Mouse (Mus musculus): ENCODE data around the gene Tcl1b1. TPM values are rescaled to one million over a fixed set of nuclear protein-coding genes. Genes with fewer than 3 reads are reported as not detected.

Gene Tcl1b1
- not detected in 2 replicates for polyA plus RNA-seq (2014; fragmentation: Nextera tagmentation; extraction: Ambion mirVana)

GRCm38 (mm10) chr12:105159390-105159789, at the start of gene Tcl1b1:
Tcl1b1 (plus strand) TSS chr12:105159690.
- Histone ChIP-seq H3K9ac (ENCODE audit: low read length) (no peak within 1 kb of the TSS), H3K4me1 (ENCODE audit: control insufficient read depth in 2 of 2, insufficient read depth in 2 of 2, low read length in 2 of 2) (no peaks in the 10 kb centered on the region), H3K36me3 (ENCODE audit: control insufficient read depth, insufficient read depth, low read length) (no peaks in the 10 kb centered on the region), H3K27me3 (ENCODE audit: control insufficient read depth, insufficient read depth, low read length) (no peaks in the 10 kb centered on the region), H3K9me3 (ENCODE audit: control insufficient read depth, low read length) (no peaks in the 10 kb centered on the region), H3K4me3 (ENCODE audit: control insufficient read depth in 1 of 2, insufficient read depth in 1 of 2, low read depth in 1 of 2, low read length in 2 of 2) (no peak within 1 kb of the TSS), H3K27ac (replicated peaks in 1 of 2; ENCODE audit: control insufficient read depth in 1 of 2, insufficient read depth in 1 of 2, low read depth in 2 of 2, low read length in 2 of 2) (no peak within 1 kb of the TSS), H3K4me2 (ENCODE audit: low read length) (no peak within 1 kb of the TSS)
- WGBS: 73% methylated on average over 4 of the region's 4 CpGs
- ATAC-seq (ENCODE audit: insufficient number of reproducible peaks, insufficient read depth, low FRiP score, low read depth): no peak

GRCm38 (mm10) chr12:105109812-105110211, 49.7 kb upstream of the Tcl1b1 start:
- H3K4me3 ChIP-seq (ENCODE audit: control insufficient read depth in 1 of 2, insufficient read depth in 1 of 2, low read depth in 1 of 2, low read length in 2 of 2): no peak overlapping the region
- H3K27me3 ChIP-seq (ENCODE audit: control insufficient read depth, insufficient read depth, low read length): no peaks in the 10 kb centered on the region; the same call in 1 of the 2 replicates
- H3K27ac ChIP-seq (replicated peaks in 1 of 2; ENCODE audit: control insufficient read depth in 1 of 2, insufficient read depth in 1 of 2, low read depth in 2 of 2, low read length in 2 of 2): peak overlapping the region in 1 of 2 experiments; percentile 2; a peak in 1 of 4 replicates
- H3K9me3 ChIP-seq (ENCODE audit: control insufficient read depth, low read length): no peaks in the 10 kb centered on the region
- 46% methylated on average over 4 of the region's 4 CpGs for WGBS
- H3K9ac ChIP-seq (ENCODE audit: low read length): no peak overlapping the region
- ATAC-seq (ENCODE audit: insufficient number of reproducible peaks, insufficient read depth, low FRiP score, low read depth): no peak
- H3K36me3 ChIP-seq (ENCODE audit: control insufficient read depth, insufficient read depth, low read length): no peaks in the 10 kb centered on the region
- H3K4me1 ChIP-seq (ENCODE audit: control insufficient read depth in 2 of 2, insufficient read depth in 2 of 2, low read length in 2 of 2): peaks cover 7 to 10% of the 10 kb centered on the region in 2 experiments; a peak in 2 of 4 replicates
- H3K4me2 ChIP-seq (ENCODE audit: low read length): no peak overlapping the region

GRCm38 (mm10) chr12:105112321-105112988, 47.0 kb upstream of the Tcl1b1 start:
- Histone ChIP-seq H3K9ac (ENCODE audit: low read length) (no peak overlapping the region), H3K4me1 (ENCODE audit: control insufficient read depth in 2 of 2, insufficient read depth in 2 of 2, low read length in 2 of 2) (peaks cover 7 to 10% of the 10 kb centered on the region in 2 experiments; a peak in 2 of 4 replicates), H3K27me3 (ENCODE audit: control insufficient read depth, insufficient read depth, low read length) (no peaks in the 10 kb centered on the region), H3K9me3 (ENCODE audit: control insufficient read depth, low read length) (no peaks in the 10 kb centered on the region), H3K4me3 (ENCODE audit: control insufficient read depth in 1 of 2, insufficient read depth in 1 of 2, low read depth in 1 of 2, low read length in 2 of 2) (no peak overlapping the region), H3K4me2 (ENCODE audit: low read length) (no peak overlapping the region), H3K27ac (replicated peaks in 1 of 2; ENCODE audit: control insufficient read depth in 1 of 2, insufficient read depth in 1 of 2, low read depth in 2 of 2, low read length in 2 of 2) (no peak overlapping the region), H3K36me3 (ENCODE audit: control insufficient read depth, insufficient read depth, low read length) (no peaks in the 10 kb centered on the region)
- no peak for ATAC-seq (ENCODE audit: insufficient number of reproducible peaks, insufficient read depth, low FRiP score, low read depth)
- 35% methylated on average over 13 of the region's 13 CpGs for WGBS

- Histone ChIP-seq H3K4me3 (ENCODE audit: control insufficient read depth in 1 of 2, insufficient read depth in 1 of 2, low read depth in 1 of 2, low read length in 2 of 2) (no peak overlapping the region), H3K9ac (ENCODE audit: low read length) (no peak overlapping the region), H3K36me3 (ENCODE audit: control insufficient read depth, insufficient read depth, low read length) (no peaks in the 10 kb centered on the region), H3K4me1 (ENCODE audit: control insufficient read depth in 2 of 2, insufficient read depth in 2 of 2, low read length in 2 of 2) (peaks cover 0 to 2% of the 10 kb centered on the region in 2 experiments; a peak in 1 of 4 replicates), H3K27ac (replicated peaks in 1 of 2; ENCODE audit: control insufficient read depth in 1 of 2, insufficient read depth in 1 of 2, low read depth in 2 of 2, low read length in 2 of 2) (no peak overlapping the region), H3K4me2 (ENCODE audit: low read length) (no peak overlapping the region), H3K27me3 (ENCODE audit: control insufficient read depth, insufficient read depth, low read length) (no peaks in the 10 kb centered on the region; the same call in 1 of the 2 replicates), H3K9me3 (ENCODE audit: control insufficient read depth, low read length) (no peaks in the 10 kb centered on the region)
- no peak for ATAC-seq (ENCODE audit: insufficient number of reproducible peaks, insufficient read depth, low FRiP score, low read depth)
- WGBS: 96% methylated on average over 1 of the region's 1 CpGs
These were observed 42.8 kb upstream of the Tcl1b1 start for GRCm38 (mm10) chr12:105116648-105117047.

- H3K4me2 ChIP-seq (ENCODE audit: low read length): no peak overlapping the region
- ATAC-seq (ENCODE audit: insufficient number of reproducible peaks, insufficient read depth, low FRiP score, low read depth): no peak
- no peak overlapping the region for H3K4me3 ChIP-seq (ENCODE audit: control insufficient read depth in 1 of 2, insufficient read depth in 1 of 2, low read depth in 1 of 2, low read length in 2 of 2)
- no peaks in the 10 kb centered on the region for H3K9me3 ChIP-seq (ENCODE audit: control insufficient read depth, low read length)
- no peaks in the 10 kb centered on the region for H3K27me3 ChIP-seq (ENCODE audit: control insufficient read depth, insufficient read depth, low read length)
- H3K27ac ChIP-seq (replicated peaks in 1 of 2; ENCODE audit: control insufficient read depth in 1 of 2, insufficient read depth in 1 of 2, low read depth in 2 of 2, low read length in 2 of 2): no peak overlapping the region
- WGBS: 73% methylated on average over 6 of the region's 6 CpGs
- no peaks in the 10 kb centered on the region for H3K4me1 ChIP-seq (ENCODE audit: control insufficient read depth in 2 of 2, insufficient read depth in 2 of 2, low read length in 2 of 2)
- H3K9ac ChIP-seq (ENCODE audit: low read length): no peak overlapping the region
- no peaks in the 10 kb centered on the region for H3K36me3 ChIP-seq (ENCODE audit: control insufficient read depth, insufficient read depth, low read length)
These were observed 34.1 kb upstream of the Tcl1b1 start for GRCm38 (mm10) chr12:105125362-105125761.

- Histone ChIP-seq H3K9me3 (ENCODE audit: control insufficient read depth, low read length) (no peaks in the 10 kb centered on the region), H3K4me2 (ENCODE audit: low read length) (no peak overlapping the region), H3K27ac (replicated peaks in 1 of 2; ENCODE audit: control insufficient read depth in 1 of 2, insufficient read depth in 1 of 2, low read depth in 2 of 2, low read length in 2 of 2) (no peak overlapping the region), H3K4me1 (ENCODE audit: control insufficient read depth in 2 of 2, insufficient read depth in 2 of 2, low read length in 2 of 2) (no peaks in the 10 kb centered on the region), H3K9ac (ENCODE audit: low read length) (no peak overlapping the region), H3K4me3 (ENCODE audit: control insufficient read depth in 1 of 2, insufficient read depth in 1 of 2, low read depth in 1 of 2, low read length in 2 of 2) (no peak overlapping the region), H3K36me3 (ENCODE audit: control insufficient read depth, insufficient read depth, low read length) (no peaks in the 10 kb centered on the region), H3K27me3 (ENCODE audit: control insufficient read depth, insufficient read depth, low read length) (no peaks in the 10 kb centered on the region)
- ATAC-seq (ENCODE audit: insufficient number of reproducible peaks, insufficient read depth, low FRiP score, low read depth): no peak
- 62% methylated on average over 4 of the region's 4 CpGs for WGBS
These were observed 33.0 kb upstream of the Tcl1b1 start for GRCm38 (mm10) chr12:105126516-105126915.

GRCm38 (mm10) chr12:105127607-105128006, 31.9 kb upstream of the Tcl1b1 start:
- H3K9ac ChIP-seq (ENCODE audit: low read length): no peak overlapping the region
- no peaks in the 10 kb centered on the region for H3K9me3 ChIP-seq (ENCODE audit: control insufficient read depth, low read length)
- H3K4me2 ChIP-seq (ENCODE audit: low read length): no peak overlapping the region
- no peaks in the 10 kb centered on the region for H3K27me3 ChIP-seq (ENCODE audit: control insufficient read depth, insufficient read depth, low read length)
- no peaks in the 10 kb centered on the region for H3K4me1 ChIP-seq (ENCODE audit: control insufficient read depth in 2 of 2, insufficient read depth in 2 of 2, low read length in 2 of 2)
- 78% methylated on average over 2 of the region's 2 CpGs for WGBS
- H3K27ac ChIP-seq (replicated peaks in 1 of 2; ENCODE audit: control insufficient read depth in 1 of 2, insufficient read depth in 1 of 2, low read depth in 2 of 2, low read length in 2 of 2): no peak overlapping the region
- no peak overlapping the region for H3K4me3 ChIP-seq (ENCODE audit: control insufficient read depth in 1 of 2, insufficient read depth in 1 of 2, low read depth in 1 of 2, low read length in 2 of 2)
- no peaks in the 10 kb centered on the region for H3K36me3 ChIP-seq (ENCODE audit: control insufficient read depth, insufficient read depth, low read length)
- no peak for ATAC-seq (ENCODE audit: insufficient number of reproducible peaks, insufficient read depth, low FRiP score, low read depth)

Data from heart, embryonic 14.5 days (tissue).